Comparison of ENCODE assay signal across 8 mouse cellular contexts in genomic region chr4:144892937-144893272, GRCm38 (mm10). TPM values are rescaled to one million over a fixed set of nuclear protein-coding genes. Genes with fewer than 3 reads are reported as not detected.
A peak's percentile ranks its signal among the peaks of the same experiment; 100 is the strongest.
DNase-seq lines count a peak whose midpoint lies in the region; ATAC-seq and TF ChIP-seq lines count a peak whose summit lies in the region.

No protein-coding gene starts in this region.

- no peaks in the 10 kb centered on the region; the same call in 1 of the 2 replicates for H3K27me3 ChIP-seq in embryonic facial prominence, embryonic 14.5 days (replicated peaks; ENCODE audit: control insufficient read depth, insufficient read depth, low read length)
- no peaks in the 10 kb centered on the region for H3K27me3 ChIP-seq in intestine, postnatal 0 days (replicated peaks; ENCODE audit: control insufficient read depth, insufficient read depth, low read length)
- no peaks in the 10 kb centered on the region for H3K27me3 ChIP-seq in myocyte (ENCODE audit: control insufficient read depth, insufficient read depth, insufficient read length)

- no peak for TF ChIP-seq POLR2A in myocyte (IDR thresholded peaks at IDR 0.05; ENCODE audit: insufficient read length, low read depth)

- no peaks in the 10 kb centered on the region for H3K79me2 ChIP-seq in myocyte (ENCODE audit: control insufficient read depth, insufficient read depth)

- no peaks in the 10 kb centered on the region for H3K9me3 ChIP-seq in embryonic facial prominence, embryonic 14.5 days (ENCODE audit: control insufficient read depth, low read length)
- no peaks in the 10 kb centered on the region for H3K9me3 ChIP-seq in intestine, postnatal 0 days (ENCODE audit: control insufficient read depth)

- intact Hi-C loops in left cerebral cortex, adult 2 months (cut with DNase I): loop anchor here (5.0 kb wide), 3 partner anchors 79 to 394 kb away; no protein-coding TSS in a partner anchor
- intact Hi-C loops in left cerebral cortex, postnatal 36 days (cut with DNase I): loop anchor here (5.0 to 10.0 kb wide), 4 partner anchors 84 to 392 kb away; no protein-coding TSS in a partner anchor
- intact Hi-C loops in left cerebral cortex, postnatal 10 days (cut with DNase I): loop anchor here (5.0 to 10.0 kb wide), 4 partner anchors 82 to 312 kb away; no protein-coding TSS in a partner anchor

- H3K4me1 ChIP-seq in embryonic facial prominence, embryonic 14.5 days (ENCODE audit: control insufficient read depth, insufficient read depth, low read length): peaks cover 32% of the 10 kb centered on the region
- H3K4me1 ChIP-seq in intestine, postnatal 0 days (replicated peaks; ENCODE audit: control insufficient read depth, insufficient read depth, low read length): peaks cover 11% of the 10 kb centered on the region; the same call in 1 of the 2 replicates

- H3K4me3 ChIP-seq in left cerebral cortex, adult 2 months: peak overlapping the region; percentile 54
- H3K4me3 ChIP-seq in embryonic facial prominence, embryonic 14.5 days (ENCODE audit: low read depth, low read length): peak overlapping the region; percentile 64
- H3K4me3 ChIP-seq in intestine, postnatal 0 days (ENCODE audit: low read depth, low read length): peak overlapping the region; percentile 79
- peak overlapping the region; percentile 40 for H3K4me3 ChIP-seq in myocyte

- WGBS in embryonic facial prominence, embryonic 14.5 days: under 1% methylated on average over 12 of the region's 12 CpGs
- WGBS in intestine, postnatal 0 days: under 1% methylated on average over 12 of the region's 12 CpGs

- peak overlapping the region; percentile 97 for H3K4me2 ChIP-seq in embryonic facial prominence, embryonic 14.5 days (ENCODE audit: low read depth, low read length)
- peak overlapping the region; percentile 84 for H3K4me2 ChIP-seq in intestine, postnatal 0 days (replicated peaks; ENCODE audit: low read depth)
- peak overlapping the region; percentile 96 for H3K4me2 ChIP-seq in myocyte (ENCODE audit: low read depth)

- H3K9ac ChIP-seq in embryonic facial prominence, embryonic 14.5 days (ENCODE audit: low read depth, low read length): peak overlapping the region; percentile 76
- peak overlapping the region; percentile 81 for H3K9ac ChIP-seq in intestine, postnatal 0 days (ENCODE audit: low read depth, low read length)

- TF ChIP-seq CTCF in left cerebral cortex, adult 2 months (IDR thresholded peaks at IDR 0.05): no peak
- no peak for TF ChIP-seq CTCF in intestine, postnatal 0 days (IDR thresholded peaks at IDR 0.05; ENCODE audit: low read depth)

- peak overlapping the region; percentile 81 for H3K27ac ChIP-seq in left cerebral cortex, adult 2 months
- H3K27ac ChIP-seq in embryonic facial prominence, embryonic 14.5 days (replicated peaks; ENCODE audit: low read depth, low read length): peak overlapping the region; percentile 80
- H3K27ac ChIP-seq in intestine, postnatal 0 days (ENCODE audit: low read depth, low read length): peak overlapping the region; percentile 92

- no peak for DNase-seq in left cerebral cortex, adult 2 months (ENCODE audit: extremely low spot score in 1 of 2, low spot score in 2 of 2)
- no peak for DNase-seq in left cerebral cortex, postnatal 36 days (ENCODE audit: low spot score in 2 of 2)
- no peak for DNase-seq in embryonic facial prominence, embryonic 14.5 days (ENCODE audit: low spot score)
- DNase-seq in layer of hippocampus, adult 9-10 months (ENCODE audit: low spot score): no peak
- no peak for DNase-seq in left cerebral cortex, postnatal 10 days (ENCODE audit: extremely low spot score in 1 of 2, low spot score in 2 of 2)
- DNase-seq in urinary bladder, postnatal 14 days (ENCODE audit: low spot score): no peak

- peak overlapping the region; percentile 67 for H3ac ChIP-seq in myocyte (ENCODE audit: control insufficient read depth, insufficient read length)

- no peak for ATAC-seq in embryonic facial prominence, embryonic 14.5 days (ENCODE audit: low read depth)
- no peak for ATAC-seq in intestine, postnatal 0 days

- H3K36me3 ChIP-seq in embryonic facial prominence, embryonic 14.5 days (ENCODE audit: control insufficient read depth, insufficient read depth, low read length): no peaks in the 10 kb centered on the region
- no peaks in the 10 kb centered on the region for H3K36me3 ChIP-seq in intestine, postnatal 0 days (ENCODE audit: control insufficient read depth, insufficient read depth)
- H3K36me3 ChIP-seq in myocyte (ENCODE audit: control insufficient read depth, insufficient read depth): no peaks in the 10 kb centered on the region

TF ChIP-seq in myocyte, 11 proteins besides CTCF, POLR2A, EP300 and RAD21:
- no peak for TF ChIP-seq POLR2AphosphoS2 (IDR thresholded peaks at IDR 0.05; ENCODE audit: insufficient read length, low read depth)
- no peak for TF ChIP-seq MYOD1 (IDR thresholded peaks at IDR 0.05; ENCODE audit: control insufficient read depth in 1 of 3, insufficient read length in 2 of 3, low read depth in 2 of 3)
- TF ChIP-seq E2F4 (IDR thresholded peaks at IDR 0.05; ENCODE audit: insufficient read depth): no peak
- no peak for TF ChIP-seq USF1 (IDR thresholded peaks at IDR 0.05; ENCODE audit: low read depth)
- no peak for TF ChIP-seq REST (IDR thresholded peaks at IDR 0.05; ENCODE audit: insufficient read depth, insufficient read length)
- TF ChIP-seq TCF12 (IDR thresholded peaks at IDR 0.05; ENCODE audit: insufficient read depth, poor library complexity, severe bottlenecking): no peak

RNA-seq across cellular contexts. Expression of gene Dhrs3, which starts 0.3 kb away (rescaled TPM):
- 10 to 100 TPM; 28.6 to 29.6 TPM for total RNA-seq in left cerebral cortex, adult 2 months (2021)
- 10 to 100 TPM; 24.8 to 27.9 TPM for total RNA-seq in left cerebral cortex, postnatal 36 days (2021)
- polyA plus RNA-seq in embryonic facial prominence, embryonic 14.5 days (2014; fragmentation: Nextera tagmentation; extraction: Ambion mirVana): 66.8 and 67.4 TPM in 2 replicates
- 93.0 and 100 TPM in 2 replicates for polyA plus RNA-seq in intestine, postnatal 0 days (2015; fragmentation: Nextera tagmentation; extraction: Ambion mirVana)
- polyA plus RNA-seq in myocyte (2012; fragmentation: generic; extraction: Trizol): 5.5 TPM
- total RNA-seq in left cerebral cortex, postnatal 10 days (2021): 10 to 100 TPM; 16.0 to 16.6 TPM
